Mouse (Mus musculus): ENCODE data around the gene Unc13b. TPM values are rescaled to one million over a fixed set of nuclear protein-coding genes. Genes with fewer than 3 reads are reported as not detected.
"Not testable (repeated sequence)": the region's sequence is repeated elsewhere in the genome, so short reads cannot be mapped to it uniquely, and the experiment has no call there.

Unc13b gene
- polyA plus RNA-seq, 1 experiment from 2014 or later: 0.52 TPM

DNA sequence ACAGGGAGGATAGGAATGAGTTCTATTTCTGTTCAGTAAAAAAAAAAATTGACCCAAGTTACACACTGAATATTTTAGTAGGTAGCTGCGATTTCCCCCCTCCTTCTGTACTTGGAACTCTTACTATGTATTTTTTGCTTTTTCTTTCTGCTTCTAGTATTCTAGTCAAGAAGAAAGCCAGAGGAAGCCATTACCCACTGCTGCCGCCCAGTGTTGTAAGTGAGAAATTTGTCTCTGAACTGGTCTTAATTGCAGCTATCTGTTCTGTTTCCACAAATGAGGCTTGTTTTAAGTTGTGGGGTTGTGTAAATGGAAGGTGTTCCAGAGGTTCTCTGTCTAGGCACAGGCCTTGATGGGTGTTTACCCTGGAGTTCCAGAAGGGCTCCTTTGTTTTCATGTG lies 56.2 kb downstream of the Unc13b start:
- DNase-seq (peak; percentile 44), ATAC-seq (no peak)
- H3K9ac ChIP-seq (replicated peaks): no peak overlapping the region
- H3K36me3 ChIP-seq (replicated peaks; ENCODE audit: insufficient read depth, low read length): no peaks in the 10 kb centered on the region
- TF ChIP-seq CTCF (IDR thresholded peaks at IDR 0.05; ENCODE audit: low read depth) (peak; percentile 66), EP300 (IDR thresholded peaks at IDR 0.05; ENCODE audit: low read depth) (no peak)
- H3K27me3 ChIP-seq (ENCODE audit: insufficient read depth, low read length): no peaks in the 10 kb centered on the region
- no peaks in the 10 kb centered on the region for H3K4me1 ChIP-seq (ENCODE audit: insufficient read depth)
- no peak overlapping the region for H3K27ac ChIP-seq (ENCODE audit: low read depth)
- H3K4me3 ChIP-seq (ENCODE audit: low read depth, low read length): no peak overlapping the region
- no peaks in the 10 kb centered on the region for H3K9me3 ChIP-seq (ENCODE audit: low read length)
- WGBS (ENCODE audit: insufficient replicate concordance): 22% methylated on average over 2 of the region's 2 CpGs
- no peak overlapping the region for H3K4me2 ChIP-seq (ENCODE audit: low read depth, low read length)

DNA sequence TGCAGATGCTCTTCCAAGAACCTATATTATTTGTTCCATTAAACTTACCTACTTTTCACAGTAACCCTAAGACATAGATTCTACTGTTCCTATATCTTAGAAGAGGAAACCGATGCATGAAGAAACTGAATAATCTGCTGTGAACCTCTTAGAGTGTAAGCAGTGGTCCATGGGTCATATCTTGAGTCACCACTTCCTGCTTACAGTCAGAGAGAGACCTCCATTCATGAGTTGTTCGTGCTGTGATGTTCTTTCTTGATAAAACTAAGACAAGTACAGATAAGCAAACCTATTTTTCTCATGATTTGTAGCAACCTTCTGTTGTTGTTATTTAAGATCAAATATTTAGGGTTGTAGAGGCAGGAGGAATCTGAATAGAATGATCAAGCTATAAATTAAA lies 57.5 kb downstream of the Unc13b start:
- no peak overlapping the region for H3K4me3 ChIP-seq (ENCODE audit: low read depth, low read length)
- H3K9ac ChIP-seq (replicated peaks): no peak overlapping the region
- H3K9me3 ChIP-seq (ENCODE audit: low read length): no peaks in the 10 kb centered on the region
- no peaks in the 10 kb centered on the region for H3K4me1 ChIP-seq (ENCODE audit: insufficient read depth)
- WGBS (ENCODE audit: insufficient replicate concordance): 38% methylated on average over 2 of the region's 2 CpGs
- H3K27me3 ChIP-seq (ENCODE audit: insufficient read depth, low read length): no peaks in the 10 kb centered on the region
- no peaks in the 10 kb centered on the region for H3K36me3 ChIP-seq (replicated peaks; ENCODE audit: insufficient read depth, low read length)
- no peak overlapping the region for H3K4me2 ChIP-seq (ENCODE audit: low read depth, low read length)
- DNase-seq (no peak), ATAC-seq (no peak)
- TF ChIP-seq CTCF (IDR thresholded peaks at IDR 0.05; ENCODE audit: low read depth) (no peak), EP300 (IDR thresholded peaks at IDR 0.05; ENCODE audit: low read depth) (no peak)
- no peak overlapping the region for H3K27ac ChIP-seq (ENCODE audit: low read depth)

DNA sequence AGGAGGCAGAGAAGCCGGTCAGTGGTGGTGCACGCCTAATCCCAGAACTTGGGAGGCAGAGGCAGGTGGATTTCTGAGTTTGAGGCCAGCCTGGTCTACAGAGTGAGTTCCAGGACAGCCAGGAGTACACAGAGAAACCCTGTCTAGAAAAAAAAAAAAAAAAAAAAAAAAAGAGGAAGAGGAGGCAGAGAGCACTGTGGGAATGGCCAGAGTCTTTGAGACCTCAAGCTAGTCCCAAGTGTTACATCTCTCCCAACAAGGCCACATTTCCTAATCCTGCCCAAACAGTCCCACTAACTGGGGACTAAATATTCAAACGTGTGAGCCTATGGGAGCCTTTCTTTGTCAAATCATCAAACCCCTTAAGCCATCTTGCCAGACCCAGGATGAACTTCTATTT lies 71.0 kb downstream of the Unc13b start:
- Histone ChIP-seq H3K4me2 (ENCODE audit: low read depth, low read length) (no peak overlapping the region), H3K9ac (replicated peaks) (no peak overlapping the region), H3K4me1 (ENCODE audit: insufficient read depth) (no peaks in the 10 kb centered on the region), H3K27ac (ENCODE audit: low read depth) (no peak overlapping the region), H3K36me3 (replicated peaks; ENCODE audit: insufficient read depth, low read length) (no peaks in the 10 kb centered on the region), H3K4me3 (ENCODE audit: low read depth, low read length) (no peak overlapping the region), H3K9me3 (ENCODE audit: low read length) (no peaks in the 10 kb centered on the region), H3K27me3 (ENCODE audit: insufficient read depth, low read length) (no peaks in the 10 kb centered on the region)
- no peak for TF ChIP-seq EP300 (IDR thresholded peaks at IDR 0.05; ENCODE audit: low read depth)
- 80% methylated on average over 3 of the region's 3 CpGs for WGBS (ENCODE audit: insufficient replicate concordance)
- DNase-seq: no peak
- no peak for ATAC-seq

DNA sequence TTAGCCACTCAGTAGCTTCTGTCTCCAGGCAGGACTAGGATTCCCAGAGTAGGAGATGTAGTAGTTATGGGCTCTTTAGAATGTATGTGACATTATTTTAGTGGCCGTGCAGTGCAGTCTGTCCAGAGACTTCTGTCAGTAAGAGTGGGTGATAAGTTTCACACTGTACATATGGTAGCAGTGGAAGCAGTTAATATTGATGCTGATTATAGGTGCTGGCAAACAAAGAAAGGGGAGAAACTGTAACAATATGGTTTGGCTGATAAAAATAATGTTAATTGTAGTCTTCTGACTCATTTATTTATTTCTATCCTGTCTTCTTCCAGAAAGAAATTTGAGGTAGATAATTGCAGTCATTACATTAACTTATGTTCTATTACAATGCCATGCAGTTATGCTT lies 83.9 kb downstream of the Unc13b start:
- H3K9ac ChIP-seq (replicated peaks): no peak overlapping the region

DNA sequence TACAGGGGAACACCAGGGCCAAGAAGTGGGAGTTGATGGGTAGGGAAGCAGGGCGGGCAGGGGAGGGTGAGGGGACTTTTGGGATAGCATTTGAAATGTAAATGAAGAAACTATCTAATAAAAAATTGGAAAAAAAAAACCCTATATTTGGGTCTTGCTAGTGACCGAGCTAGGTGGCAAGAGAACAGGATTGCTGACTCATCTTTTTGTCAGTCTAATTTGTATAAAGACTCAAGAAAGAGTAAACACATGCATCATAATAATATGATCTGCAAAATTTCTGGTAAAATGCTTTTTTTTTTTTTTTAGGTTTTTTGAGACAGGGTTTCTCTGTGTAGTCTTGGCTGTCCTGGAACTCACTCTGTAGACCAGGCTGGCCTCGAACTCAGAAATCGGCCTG lies 93.7 kb downstream of the Unc13b start:
- H3K4me1 ChIP-seq (ENCODE audit: insufficient read depth); H3K9me3 ChIP-seq (ENCODE audit: low read length); H3K4me2 ChIP-seq (ENCODE audit: low read depth, low read length); H3K9ac ChIP-seq (replicated peaks); ATAC-seq; H3K4me3 ChIP-seq (ENCODE audit: low read depth, low read length); DNase-seq; H3K36me3 ChIP-seq (replicated peaks; ENCODE audit: insufficient read depth, low read length); H3K27me3 ChIP-seq (ENCODE audit: insufficient read depth, low read length); H3K27ac ChIP-seq (ENCODE audit: low read depth): not testable (repeated sequence)
- WGBS (ENCODE audit: insufficient replicate concordance): 84% methylated on average over 4 of the region's 4 CpGs

More for the DNA sequence above, 83.9 kb downstream of the Unc13b start:
- DNase-seq: no peak
- no peak for ATAC-seq
- TF ChIP-seq EP300 (IDR thresholded peaks at IDR 0.05; ENCODE audit: low read depth) (no peak), CTCF (IDR thresholded peaks at IDR 0.05; ENCODE audit: low read depth) (no peak)
- Histone ChIP-seq H3K4me2 (ENCODE audit: low read depth, low read length) (no peak overlapping the region), H3K27ac (ENCODE audit: low read depth) (no peak overlapping the region), H3K9me3 (ENCODE audit: low read length) (no peaks in the 10 kb centered on the region), H3K36me3 (replicated peaks; ENCODE audit: insufficient read depth, low read length) (no peaks in the 10 kb centered on the region), H3K4me1 (ENCODE audit: insufficient read depth) (no peaks in the 10 kb centered on the region), H3K4me3 (ENCODE audit: low read depth, low read length) (no peak overlapping the region), H3K27me3 (ENCODE audit: insufficient read depth, low read length) (no peaks in the 10 kb centered on the region)
- WGBS (ENCODE audit: insufficient replicate concordance): 71% methylated on average over 1 of the region's 1 CpGs

DNA sequence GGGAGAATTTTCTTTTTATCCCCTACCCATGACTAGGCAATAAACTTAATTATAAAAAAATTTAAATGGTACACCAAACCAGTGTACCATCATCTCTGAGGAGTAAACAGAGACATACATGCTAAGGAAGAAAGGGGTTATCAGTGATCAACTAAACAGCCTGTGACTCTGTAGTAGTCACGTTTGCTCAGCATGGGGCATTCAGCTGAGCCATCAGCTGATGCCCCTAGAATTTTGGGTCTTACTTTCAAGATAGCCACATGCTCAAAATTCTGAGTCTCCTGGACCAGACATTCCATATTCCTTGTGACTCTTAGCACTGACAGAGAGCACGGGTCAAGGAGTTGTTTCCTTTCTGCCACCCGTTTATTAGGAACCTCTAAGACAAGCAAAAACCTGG lies 101.3 kb downstream of the Unc13b start:
- Histone ChIP-seq H3K4me3 (ENCODE audit: low read depth, low read length) (no peak overlapping the region), H3K36me3 (replicated peaks; ENCODE audit: insufficient read depth, low read length) (no peaks in the 10 kb centered on the region), H3K4me1 (ENCODE audit: insufficient read depth) (no peaks in the 10 kb centered on the region), H3K9ac (replicated peaks) (no peak overlapping the region), H3K4me2 (ENCODE audit: low read depth, low read length) (no peak overlapping the region), H3K27ac (ENCODE audit: low read depth) (no peak overlapping the region), H3K27me3 (ENCODE audit: insufficient read depth, low read length) (no peaks in the 10 kb centered on the region), H3K9me3 (ENCODE audit: low read length) (no peaks in the 10 kb centered on the region)
- ATAC-seq: no peak
- 44% methylated on average over 3 of the region's 3 CpGs for WGBS (ENCODE audit: insufficient replicate concordance)
- DNase-seq: no peak
- TF ChIP-seq CTCF (IDR thresholded peaks at IDR 0.05; ENCODE audit: low read depth) (no peak), EP300 (IDR thresholded peaks at IDR 0.05; ENCODE audit: low read depth) (no peak)

DNA sequence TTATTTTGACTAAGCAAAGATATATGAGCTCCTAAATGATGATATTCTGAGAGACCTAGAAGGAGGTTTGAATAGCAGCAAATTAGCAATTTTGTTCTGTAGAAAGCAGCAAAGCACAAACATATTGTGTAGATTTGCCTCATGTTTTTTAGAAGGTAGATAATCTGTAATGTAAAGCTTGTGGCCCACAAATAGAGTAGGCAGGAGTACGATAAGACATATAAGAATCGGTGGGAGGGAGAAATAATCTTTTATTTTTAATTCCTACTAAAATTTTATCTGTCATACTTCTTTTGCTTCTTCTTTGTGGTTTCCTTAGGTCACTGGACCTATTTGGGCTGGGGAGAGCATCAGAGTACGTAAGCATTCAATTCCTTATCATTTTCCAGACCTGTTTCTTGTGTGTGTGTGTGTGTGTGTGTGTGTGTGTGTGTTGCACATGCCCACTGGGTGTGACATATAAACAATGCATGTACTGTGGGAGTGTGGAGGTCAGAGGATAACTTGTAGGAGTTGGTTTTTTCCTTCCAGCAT lies 102.4 kb downstream of the Unc13b start:
- H3K36me3 ChIP-seq (replicated peaks; ENCODE audit: insufficient read depth, low read length): no peaks in the 10 kb centered on the region
- WGBS (ENCODE audit: insufficient replicate concordance): 67% methylated on average over 3 of the region's 3 CpGs
- H3K9ac ChIP-seq (replicated peaks): no peak overlapping the region
- no peak overlapping the region for H3K4me3 ChIP-seq (ENCODE audit: low read depth, low read length)
- no peak for TF ChIP-seq EP300 (IDR thresholded peaks at IDR 0.05; ENCODE audit: low read depth)
- no peak overlapping the region for H3K4me2 ChIP-seq (ENCODE audit: low read depth, low read length)
- DNase-seq (no peak), ATAC-seq (no peak)
- H3K4me1 ChIP-seq (ENCODE audit: insufficient read depth): no peaks in the 10 kb centered on the region
- no peaks in the 10 kb centered on the region for H3K9me3 ChIP-seq (ENCODE audit: low read length)
- H3K27me3 ChIP-seq (ENCODE audit: insufficient read depth, low read length): no peaks in the 10 kb centered on the region
- H3K27ac ChIP-seq (ENCODE audit: low read depth): no peak overlapping the region

Measured in liver, postnatal 0 days (tissue).